In the genomic region with DNA sequence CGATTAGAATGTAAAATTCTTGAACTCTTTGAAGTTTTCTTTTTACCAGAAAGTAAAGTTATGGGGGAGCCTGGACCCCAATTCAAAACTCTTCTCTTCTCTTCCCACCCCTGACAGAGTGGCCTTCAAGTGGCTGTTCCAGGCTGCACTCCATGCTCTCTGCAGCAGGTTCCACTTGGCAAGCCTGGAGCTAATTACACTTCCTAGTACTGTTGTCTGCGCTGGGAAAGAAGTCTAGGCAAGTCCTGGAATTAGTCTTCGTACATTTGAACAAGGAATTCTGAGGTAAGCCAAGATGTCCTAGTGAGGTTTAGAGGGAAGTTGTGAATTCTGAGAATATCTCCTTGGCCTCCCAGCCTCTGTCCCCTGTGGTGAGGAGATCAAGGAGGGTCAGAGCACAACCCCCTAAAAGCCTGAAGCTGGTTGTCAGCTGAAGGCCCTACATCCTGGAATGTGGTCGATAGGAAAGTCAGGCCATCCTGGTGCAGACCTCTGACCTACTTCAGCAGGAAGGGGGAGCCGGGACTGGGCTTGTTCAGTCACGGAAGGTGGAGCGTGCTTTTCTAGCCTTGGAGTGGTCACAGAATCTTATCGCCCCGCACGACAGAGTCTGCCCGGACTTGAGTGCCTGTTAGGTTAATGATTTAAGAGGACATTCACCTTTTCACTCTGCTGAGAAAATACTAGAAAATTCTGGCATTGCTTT, we compare ENCODE assay signal across 10 mouse cellular contexts. TPM values are rescaled to one million over a fixed set of nuclear protein-coding genes. Genes with fewer than 3 reads are reported as not detected.
DNase-seq lines count a peak whose midpoint lies in the region; ATAC-seq and TF ChIP-seq lines count a peak whose summit lies in the region.
"Had no signal": no experiment of that assay in that cellular context is flagged by ENCODE, and none has a peak within 500 bp of the region (broad histone marks: within the 10 kb centered on the region; RNA-seq: fewer than 3 reads in every experiment).

No protein-coding gene starts in this region.

- H3K36me3 ChIP-seq in liver, adult 2 months (ENCODE audit: control insufficient read depth, insufficient read depth, low read length): no peaks in the 10 kb centered on the region
- no peaks in the 10 kb centered on the region for H3K36me3 ChIP-seq in hindbrain, embryonic 14.5 days (replicated peaks; ENCODE audit: control insufficient read depth, insufficient read depth)
- H3K36me3 ChIP-seq: embryonic facial prominence, embryonic 15.5 days had no signal

- H3K4me3 ChIP-seq in liver, adult 2 months (ENCODE audit: insufficient read depth, low read depth, low read length): no peak overlapping the region
- no peak overlapping the region for H3K4me3 ChIP-seq in hindbrain, embryonic 14.5 days (replicated peaks; ENCODE audit: low read length)
- H3K4me3 ChIP-seq: embryonic facial prominence, embryonic 15.5 days had no signal

- no peak overlapping the region for H3K4me2 ChIP-seq in hindbrain, embryonic 14.5 days (replicated peaks)
- H3K4me2 ChIP-seq: embryonic facial prominence, embryonic 15.5 days; midbrain, embryonic 11.5 days had no signal

- ATAC-seq in hindbrain, embryonic 14.5 days (ENCODE audit: low FRiP score): no peak

- no peaks in the 10 kb centered on the region for H3K27me3 ChIP-seq in liver, adult 2 months (ENCODE audit: control insufficient read depth, insufficient read depth, low read length)
- no peaks in the 10 kb centered on the region for H3K27me3 ChIP-seq in hindbrain, embryonic 14.5 days (ENCODE audit: control insufficient read depth, insufficient read depth, low read length)
- H3K27me3 ChIP-seq: embryonic facial prominence, embryonic 15.5 days had no signal

- no peaks in the 10 kb centered on the region for H3K79me2 ChIP-seq in liver, adult 2 months (ENCODE audit: control insufficient read depth, insufficient read depth, low read length)

- DNase-seq in urinary bladder, postnatal 25 days (ENCODE audit: low spot score): peak; percentile 51
- DNase-seq in urinary bladder, adult 2 months (ENCODE audit: low spot score): no peak
- peak; percentile 51 to 52 for DNase-seq in heart, postnatal 36 days
- peak; percentile 87 for DNase-seq in liver, adult 2 months (ENCODE audit: extremely low read depth, low read depth, low spot score)
- DNase-seq in yolk sac, embryonic 10.5 days (ENCODE audit: low spot score): peak; percentile 87
- no peak for DNase-seq in left cerebral cortex, adult 18-20 months (ENCODE audit: low spot score in 2 of 2)
- DNase-seq in layer of hippocampus, adult 18-20 months (ENCODE audit: low spot score in 2 of 2): no peak
- DNase-seq in hindbrain, embryonic 14.5 days (ENCODE audit: low spot score): no peak

- 9% methylated on average over 11 of the region's 11 CpGs for WGBS in liver, adult 2 months
- WGBS in hindbrain, embryonic 14.5 days: 55% methylated on average over 11 of the region's 11 CpGs

- no peak for TF ChIP-seq CTCF in liver, adult 2 months (IDR thresholded peaks at IDR 0.05; ENCODE audit: low read depth, low read length)

- peak overlapping the region; percentile 67 for H3K27ac ChIP-seq in liver, adult 2 months (replicated peaks; ENCODE audit: insufficient read depth, low read depth, low read length)
- no peak overlapping the region for H3K27ac ChIP-seq in hindbrain, embryonic 14.5 days
- H3K27ac ChIP-seq: embryonic facial prominence, embryonic 15.5 days had no signal

- intact Hi-C loops in heart, postnatal 36 days (cut with DNase I): loop anchor here (2.0 kb wide), 1 partner anchor 68 kb away; a partner anchor contains a TSS

- H3K9me3 ChIP-seq in hindbrain, embryonic 14.5 days (ENCODE audit: control insufficient read depth, low read length): no peaks in the 10 kb centered on the region
- H3K9me3 ChIP-seq: embryonic facial prominence, embryonic 15.5 days had no signal

- H3K9ac ChIP-seq in liver, adult 2 months (ENCODE audit: low read depth, low read length): peak overlapping the region; percentile 15; the same call in 1 of the 2 replicates
- no peak overlapping the region for H3K9ac ChIP-seq in hindbrain, embryonic 14.5 days
- H3K9ac ChIP-seq: embryonic facial prominence, embryonic 15.5 days had no signal

- peaks cover 32% of the 10 kb centered on the region for H3K4me1 ChIP-seq in liver, adult 2 months (ENCODE audit: control insufficient read depth, insufficient read depth, low read length)
- peaks cover 4% of the 10 kb centered on the region; the same call in 1 of the 2 replicates for H3K4me1 ChIP-seq in hindbrain, embryonic 14.5 days (replicated peaks; ENCODE audit: control insufficient read depth, insufficient read depth, low read length)

- TF ChIP-seq POLR2A in liver, adult 2 months (IDR thresholded peaks at IDR 0.05; ENCODE audit: extremely low read depth, insufficient read depth, low read length): no peak

RNA-seq across cellular contexts. Expression of a gene that starts 59.6 kb away (rescaled TPM):
- 9.1 and 9.3 TPM in 2 replicates for polyA plus RNA-seq in urinary bladder, adult 2 months (2012; rRNA removed)
- total RNA-seq in heart, postnatal 36 days (2021): 10 to 100 TPM; 26.6 to 34.3 TPM
- total RNA-seq in liver, adult 2 months (2014; rRNA removed): 10.6 and 10.9 TPM in 2 replicates
- 1.3 and 1.6 TPM in 2 replicates for polyA plus RNA-seq in liver, adult 2 months (2012; rRNA removed)
- total RNA-seq in left cerebral cortex, adult 18-20 months (2021): 10 to 100 TPM; 35.7 to 39.7 TPM
- 10 to 100 TPM; 33.5 to 36.3 TPM for total RNA-seq in layer of hippocampus, adult 18-20 months (2021)
- polyA plus RNA-seq in hindbrain, embryonic 14.5 days (2014; fragmentation: Nextera tagmentation; extraction: Ambion mirVana): 41.5 and 44.4 TPM in 2 replicates

Comparison
In these comparisons a context has a peak if more than half of its experiments do, and no peak if none do; other contexts are left out.
1. DNase-seq: peak in urinary bladder, postnatal 25 days (single experiment), heart, postnatal 36 days (2 of 2), liver, adult 2 months (single experiment) and yolk sac, embryonic 10.5 days (single experiment); none in urinary bladder, adult 2 months (single experiment), left cerebral cortex, adult 18-20 months (0 of 2), layer of hippocampus, adult 18-20 months (0 of 2) and hindbrain, embryonic 14.5 days (single experiment).